Mouse (Mus musculus) adrenal gland, adult 10 weeks (tissue): Measurements from ENCODE around the gene Smim1. TPM values are rescaled to one million over a fixed set of nuclear protein-coding genes. Genes with fewer than 3 reads are reported as not detected.

Experiments used
- polyA plus RNA-seq: library from polyadenylated mRNA; stranded (reverse); fragments of 350-450 nt; fragmentation: Illumina TruSeq; extraction: RNeasy Lipid Tissue Mini Kit (QIAGEN cat#74804); gene quantifications from one replicate; pipeline ENCODE4 v1.2.3, GENCODE M21; 2014; ENCODE audit warnings: low read depth, low replicate concordance

Gene Smim1
- 1.3 TPM for polyA plus RNA-seq

DNA sequence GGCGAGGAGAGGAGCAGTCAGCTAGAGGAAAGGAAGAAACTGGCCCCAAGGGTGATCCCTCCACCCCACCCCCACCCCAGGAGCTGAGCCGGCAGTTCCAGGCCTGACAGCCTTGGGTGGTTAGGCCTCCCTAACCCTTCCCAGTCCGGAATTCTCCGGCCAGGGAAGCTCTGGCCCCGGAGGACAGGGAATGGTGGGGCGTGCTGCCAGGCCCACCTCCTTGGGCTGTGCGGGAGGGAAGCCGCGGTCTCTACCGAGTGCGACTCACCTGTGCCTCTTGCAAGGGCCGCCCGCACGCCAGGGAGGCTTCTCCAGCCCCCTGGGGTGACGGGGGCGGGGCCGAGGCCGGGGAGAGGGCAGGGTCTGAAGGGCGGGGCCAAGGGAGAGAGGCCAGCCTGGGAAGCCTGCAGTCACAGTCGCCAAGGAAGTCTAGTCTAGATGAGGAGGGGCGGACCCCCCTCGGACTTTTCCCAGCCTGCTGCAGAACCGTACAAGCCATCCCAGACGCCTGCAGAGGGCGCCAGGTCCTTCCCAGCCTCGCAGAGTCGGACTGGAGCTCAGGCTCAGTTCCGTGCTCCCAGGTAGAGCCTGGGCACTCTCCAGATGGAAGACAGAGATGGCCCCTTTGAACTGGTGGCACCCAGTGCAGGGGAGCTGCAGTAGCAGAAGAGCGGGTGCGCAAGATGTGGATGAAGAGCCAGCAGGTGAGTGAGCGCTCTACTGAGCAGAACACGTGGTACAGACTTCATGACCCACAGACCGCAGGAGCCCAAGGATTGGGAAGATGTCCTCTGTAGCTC lies at the start of gene Smim1:
TSS of gene Smim1 (minus strand) at position 590 of the 800 bp plus-strand sequence.

DNA sequence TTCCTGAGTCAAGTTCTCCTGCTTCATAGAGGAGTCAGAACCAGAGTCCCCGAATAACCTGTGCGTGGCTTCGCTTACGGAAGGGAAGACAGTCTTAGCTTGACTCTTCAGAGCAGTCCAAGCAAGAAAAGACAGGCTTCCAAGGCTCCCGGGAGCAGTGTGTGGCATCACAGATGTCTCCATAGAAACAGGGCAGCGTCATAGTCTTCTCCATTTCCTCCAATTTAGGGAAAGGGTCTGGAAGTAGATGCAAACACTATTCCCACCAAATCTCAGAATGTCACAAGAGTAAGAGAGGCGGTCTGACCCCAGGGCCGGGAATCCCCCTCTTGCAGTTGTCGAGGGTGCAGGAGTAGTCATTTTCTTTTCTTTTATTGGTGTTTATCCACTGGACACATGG lies 16.5 kb upstream of the Smim1 start, which contains the start of gene Ccdc27:
TSS of gene Ccdc27 (minus strand) at position 101 of the 400 bp plus-strand sequence.

DNA sequence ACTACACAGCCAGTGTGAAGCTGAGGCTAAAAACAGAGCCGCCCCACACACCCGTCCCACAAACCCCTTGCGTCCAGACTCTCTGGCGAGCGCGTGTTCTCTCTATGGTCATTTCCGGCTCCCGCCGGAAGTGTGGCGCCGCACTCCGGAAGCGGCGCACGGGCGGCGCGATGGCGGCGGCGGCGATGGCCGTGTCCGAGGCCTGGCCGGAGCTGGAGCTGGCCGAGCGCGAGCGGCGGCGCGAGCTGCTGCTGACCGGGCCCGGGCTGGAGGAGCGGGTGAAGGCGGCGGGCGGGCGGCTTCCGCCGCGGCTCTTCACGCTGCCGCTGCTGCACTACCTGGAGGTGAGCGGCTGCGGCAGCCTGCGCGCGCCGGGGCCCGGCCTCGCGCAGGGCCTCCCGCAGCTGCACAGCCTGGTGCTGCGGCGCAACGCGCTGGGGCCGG lies 14.4 kb downstream of the Smim1 start, which contains the start of gene Lrrc47:
TSS of gene Lrrc47 (plus strand) at position 86 of the 444 bp plus-strand sequence.

GRCm38 (mm10) chr4:153974431-153975291 lies 51.4 kb downstream of the Smim1 start, which contains the start of the genes Dffb and Cep104:
Gene Dffb, minus strand, starts transcription at chr4:153975126.
Gene Cep104, plus strand, starts transcription at chr4:153975194.

Other genes starting within 250 kb of the Smim1 start
- 5.5 TPM for gene A430005L14Rik, start 69.0 kb downstream of the Smim1 start, polyA plus RNA-seq
- gene Dffb, start 51.1 kb downstream of the Smim1 start, polyA plus RNA-seq: 1.7 TPM
- gene Cep104, start 51.0 kb downstream of the Smim1 start, polyA plus RNA-seq: 35.3 TPM
- 18.2 TPM for gene Lrrc47, start 14.5 kb downstream of the Smim1 start, polyA plus RNA-seq
- not detected for gene Ccdc27, start 16.4 kb upstream of the Smim1 start, polyA plus RNA-seq
- gene Trp73, start 114.0 kb upstream of the Smim1 start, polyA plus RNA-seq: not detected
- gene Wrap73, start 116.1 kb upstream of the Smim1 start, polyA plus RNA-seq: 3.1 TPM
- gene Tprgl, start 134.4 kb upstream of the Smim1 start, polyA plus RNA-seq: 151 TPM
- not detected for gene Megf6, start 144.5 kb upstream of the Smim1 start, polyA plus RNA-seq